Mouse (Mus musculus): ENCODE measurements around the gene Clec16a.

- TF ChIP-seq POLR2A (IDR thresholded peaks at IDR 0.05; ENCODE audit: borderline replicate concordance, control insufficient read depth, low read depth, low read length) (no peak), CTCF (IDR thresholded peaks at IDR 0.05; ENCODE audit: control insufficient read depth, insufficient read depth, low read length) (no peak)
These were observed 216.0 kb downstream of the Clec16a start for GRCm38 (mm10) chr16:10761182-10761581.
